Mouse (Mus musculus) megakaryocyte-erythroid progenitor cell, adult 5-6 weeks (primary cell): ENCODE measurements around the gene Arid5a. TPM values are rescaled to one million over a fixed set of nuclear protein-coding genes. Genes with fewer than 3 reads are reported as not detected.
A peak's percentile ranks its signal among the peaks of the same experiment; 100 is the strongest.

Experiments used
- ATAC-seq: replicated peaks from 2 replicates; pipeline ENCODE4 v1.8.0; 2016; ENCODE audit warnings: mild to moderate bottlenecking, inconsistent platforms; ENCODE audit not compliant: severe bottlenecking, poor library complexity, low FRiP score, low TSS enrichment
- total RNA-seq, 2 experiments: library from RNA; stranded (forward) in 1 of 2; stranded (reverse) in 1 of 2; fragments of 200-1000, 215-1000 nt in 1 of 2; fragments of >200 nt in 1 of 2; fragmentation: Nextera tagmentation in 1 of 2; gene quantifications; 2 replicates each; pipeline ENCODE4 v1.2.3; 2014 to 2017

The Arid5a gene
- total RNA-seq (2014; fragmentation: Nextera tagmentation) (6.0 and 7.6 TPM in 2 replicates), total RNA-seq (2017) (3.2 and 4.3 TPM in 2 replicates)

- ATAC-seq, result peak; percentile 82
Observed at GRCm38 (mm10) chr1:36307495-36308280, at the start of gene Arid5a. Gene Arid5a (plus strand): TSS chr1:36307733.

DNA sequence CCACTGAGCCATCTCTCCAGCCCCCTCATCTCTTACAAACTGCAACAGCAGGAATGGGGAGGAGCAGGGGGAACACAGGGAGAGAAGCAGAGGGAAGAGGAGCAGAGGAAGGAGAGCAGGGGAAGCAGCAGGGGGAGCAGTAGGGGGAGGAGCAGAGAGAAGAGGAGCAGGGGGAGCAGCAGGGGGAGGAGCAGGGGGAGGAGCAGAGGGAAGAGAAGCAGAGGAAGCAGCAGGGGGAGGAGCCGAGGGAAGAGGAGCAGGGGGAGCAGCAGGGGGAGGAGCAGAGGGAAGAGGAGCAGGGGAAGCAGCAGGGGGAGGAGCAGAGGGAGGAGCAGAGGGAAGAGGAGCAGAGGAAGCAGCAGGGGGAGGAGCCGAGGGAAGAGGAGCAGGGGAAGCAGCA is 48.9 kb upstream of the Arid5a start:
- no peak for ATAC-seq

DNA sequence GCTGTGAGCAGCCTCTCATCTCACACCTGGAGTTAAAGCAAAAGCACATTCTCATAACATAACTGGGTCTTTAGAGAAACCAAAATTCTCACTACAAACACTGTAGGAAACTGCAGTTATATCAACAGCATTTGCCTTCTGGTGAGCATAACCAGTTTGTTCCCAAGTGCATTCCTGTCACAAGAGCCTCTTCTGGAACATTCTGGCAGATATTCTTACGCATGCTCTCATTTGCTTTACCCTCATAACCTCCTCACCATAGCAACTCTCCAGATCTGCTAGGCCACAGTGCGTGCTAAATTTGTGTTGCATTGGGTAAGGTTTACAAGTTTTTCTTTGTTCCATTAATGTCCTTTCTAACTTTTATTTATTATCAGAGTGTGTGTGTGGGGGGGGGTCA is 48.3 kb upstream of the Arid5a start:
- no peak for ATAC-seq

DNA sequence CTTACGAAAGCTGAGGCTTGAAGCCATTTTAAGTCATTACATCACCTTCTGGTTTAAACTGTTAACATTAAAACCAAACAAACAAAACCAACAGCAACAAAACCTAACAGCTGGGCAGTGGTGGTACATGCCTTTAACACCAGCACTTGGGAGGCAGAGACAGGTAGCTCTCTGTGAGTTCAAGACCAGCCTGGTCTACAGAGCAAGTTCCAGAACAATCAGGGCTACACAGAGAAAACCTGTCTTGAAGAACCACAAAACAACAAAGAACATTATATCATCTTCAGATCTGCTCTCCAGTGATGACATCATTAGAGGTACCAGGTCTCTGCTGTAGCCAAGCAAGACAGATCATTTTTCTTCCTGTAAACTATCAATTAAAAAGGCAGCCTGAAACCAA is 47.1 kb upstream of the Arid5a start:
- no peak for ATAC-seq

DNA sequence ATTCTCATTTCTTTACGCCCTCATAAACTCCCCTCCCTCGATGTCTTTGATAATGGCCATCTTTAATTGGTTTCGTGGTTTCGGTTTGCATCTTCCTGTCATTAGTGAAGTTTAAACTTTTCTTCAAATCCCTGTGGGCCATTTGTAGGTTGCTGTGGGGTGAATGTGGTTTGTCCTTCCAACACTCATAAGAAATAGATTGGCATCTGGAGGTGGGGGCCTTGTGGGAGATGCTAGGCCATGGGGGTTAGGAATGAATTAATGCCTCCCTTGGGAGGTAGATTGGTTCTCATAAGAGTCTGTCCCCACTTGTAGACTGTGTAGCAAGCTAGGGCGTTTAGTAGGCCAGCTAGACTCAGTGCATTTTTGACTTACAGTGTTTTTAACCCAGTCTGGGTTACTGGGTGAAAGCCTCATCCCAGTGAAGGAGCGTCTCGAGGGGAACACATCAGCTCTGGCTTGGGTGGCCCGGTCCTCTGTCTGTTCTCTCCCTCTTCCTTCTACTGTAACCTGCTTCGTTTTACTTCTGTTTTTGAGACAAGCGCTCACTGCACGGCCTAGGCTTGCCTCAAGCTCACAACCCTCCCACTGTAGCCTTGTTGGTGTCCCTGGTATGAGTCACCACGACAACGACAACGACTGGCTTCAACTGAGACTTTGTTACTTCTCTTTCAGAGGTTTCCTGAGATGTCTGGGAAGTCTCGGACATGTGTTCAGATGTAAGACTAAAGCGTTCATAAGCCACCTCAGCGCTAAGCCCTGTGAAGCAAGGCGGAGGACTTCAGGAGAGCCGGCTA is 45.6 kb upstream of the Arid5a start:
- ATAC-seq, result no peak

DNA sequence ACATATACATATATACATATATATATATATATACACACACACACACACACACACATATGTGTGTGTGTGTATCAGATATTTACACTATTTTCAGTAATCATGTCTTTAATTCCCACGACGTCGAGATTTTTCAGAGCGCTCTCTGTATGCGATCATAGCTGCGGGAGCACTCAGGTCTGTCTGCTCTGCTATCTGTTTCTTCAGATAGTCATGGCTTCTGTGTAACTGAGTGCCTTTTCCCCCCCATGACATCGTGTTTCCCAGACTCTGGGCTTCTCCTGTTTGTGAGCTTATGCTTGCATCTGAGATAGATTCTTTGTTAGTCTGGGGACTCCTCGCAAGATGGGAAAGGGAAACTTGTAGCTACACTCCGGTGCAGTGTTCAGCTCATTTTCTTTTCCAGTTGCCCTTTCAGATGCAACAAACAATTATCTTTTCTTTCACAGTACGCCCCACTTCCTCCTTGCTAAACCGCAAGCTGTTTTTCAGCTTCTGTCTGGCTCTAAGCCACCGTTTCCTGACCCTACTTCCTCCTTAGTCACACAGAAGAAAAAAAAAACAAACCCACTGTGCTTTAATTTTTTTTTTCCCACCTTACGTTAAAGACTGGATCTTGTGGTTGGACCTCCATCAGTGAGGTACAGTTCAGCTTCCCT is 43.6 kb upstream of the Arid5a start:
- peak; percentile 74 for ATAC-seq

DNA sequence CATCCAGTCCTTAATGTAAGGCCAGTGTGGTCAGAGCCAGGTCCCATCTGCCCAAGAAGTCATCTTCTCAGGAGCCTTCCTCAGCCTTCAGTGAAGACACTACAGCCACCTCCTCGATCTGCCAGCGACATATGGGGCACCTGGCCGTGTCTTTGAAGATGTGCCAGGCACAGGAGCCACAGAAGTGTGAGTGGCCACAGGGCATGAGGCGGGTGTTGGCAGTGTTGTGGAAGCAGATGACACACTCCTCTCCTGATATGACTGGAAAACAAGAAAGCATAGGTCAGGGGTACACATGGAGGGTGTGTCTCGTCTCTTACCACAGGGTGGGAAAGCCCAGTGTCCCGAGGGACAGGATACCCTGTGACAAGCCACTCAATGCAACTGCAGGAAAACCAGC is 41.2 kb upstream of the Arid5a start:
- ATAC-seq, result no peak

DNA sequence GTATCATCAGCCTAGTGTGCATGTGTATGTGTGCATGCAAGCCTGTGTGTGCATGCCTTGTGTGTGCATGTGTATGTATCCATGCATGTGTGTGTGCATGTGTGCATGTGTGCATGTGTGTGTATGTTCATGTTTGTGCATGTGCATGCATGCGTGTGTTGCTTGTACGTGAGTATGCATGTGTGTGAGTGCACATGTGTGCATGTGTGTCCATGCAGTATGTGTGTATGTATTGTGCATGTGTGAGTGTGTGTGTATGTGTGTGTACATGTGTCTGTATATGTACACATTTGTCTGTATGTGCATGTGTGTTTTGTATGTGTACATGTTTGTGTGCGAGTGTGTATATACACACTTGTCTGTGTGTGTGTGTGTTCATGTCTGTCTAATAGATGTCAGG is 39.9 kb upstream of the Arid5a start:
- no peak for ATAC-seq

GRCm38 (mm10) chr1:36269121-36269795 is 38.3 kb upstream of the Arid5a start:
- ATAC-seq, result no peak

DNA sequence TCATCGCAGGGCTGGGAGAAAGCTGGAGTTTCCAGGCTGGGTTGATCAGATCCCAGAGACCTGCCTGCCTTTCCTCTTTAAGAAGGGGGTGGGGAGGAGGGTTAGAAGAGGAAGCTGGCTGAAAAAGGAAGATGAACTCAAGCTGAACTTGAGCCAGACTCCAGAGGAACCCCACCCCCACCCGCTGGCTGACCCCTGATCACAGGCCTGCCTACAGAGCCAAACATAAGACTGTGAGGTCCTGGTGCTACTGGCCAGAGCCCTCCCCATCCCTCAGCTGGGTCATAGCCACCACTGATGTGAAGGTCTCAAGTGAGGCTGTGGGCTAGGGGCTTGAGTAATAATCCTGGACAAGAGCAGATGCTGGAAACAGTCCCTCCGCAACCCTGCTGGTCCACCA is 36.9 kb upstream of the Arid5a start:
- no peak for ATAC-seq

DNA sequence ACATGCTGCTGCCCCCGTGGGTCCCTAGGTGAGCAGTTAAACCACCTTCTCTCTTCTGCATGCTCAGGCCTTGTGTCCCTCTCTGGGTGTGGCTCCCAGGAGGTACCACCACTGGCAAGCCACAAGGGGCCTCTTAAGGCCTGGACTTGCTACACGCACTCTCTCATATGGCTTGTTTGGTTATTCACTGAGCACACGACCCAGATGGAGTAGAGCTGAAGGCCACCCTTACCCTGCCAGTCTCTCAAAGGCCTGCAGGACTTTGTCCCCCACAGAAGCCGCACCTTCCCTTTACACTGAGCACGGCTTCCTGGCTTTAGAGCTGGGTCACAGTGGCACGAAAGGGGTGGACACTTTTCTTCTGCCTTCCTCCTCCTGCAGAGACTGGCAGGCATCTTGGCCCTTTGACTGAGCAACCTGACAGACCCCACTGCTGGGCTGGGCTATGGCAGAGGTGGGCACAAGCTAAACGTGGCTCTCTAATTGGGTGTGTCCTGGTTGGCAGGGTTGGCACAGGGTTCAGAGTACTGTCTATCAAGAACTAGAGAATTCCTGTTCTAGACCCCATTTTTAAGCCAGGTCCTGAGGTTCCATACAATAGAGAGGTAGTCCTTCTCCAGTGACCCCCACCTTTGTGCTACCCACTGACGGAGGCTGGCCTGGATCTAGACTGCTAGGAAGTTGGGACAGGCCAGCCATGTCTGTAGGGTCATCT is 35.9 kb upstream of the Arid5a start:
- no peak for ATAC-seq

DNA sequence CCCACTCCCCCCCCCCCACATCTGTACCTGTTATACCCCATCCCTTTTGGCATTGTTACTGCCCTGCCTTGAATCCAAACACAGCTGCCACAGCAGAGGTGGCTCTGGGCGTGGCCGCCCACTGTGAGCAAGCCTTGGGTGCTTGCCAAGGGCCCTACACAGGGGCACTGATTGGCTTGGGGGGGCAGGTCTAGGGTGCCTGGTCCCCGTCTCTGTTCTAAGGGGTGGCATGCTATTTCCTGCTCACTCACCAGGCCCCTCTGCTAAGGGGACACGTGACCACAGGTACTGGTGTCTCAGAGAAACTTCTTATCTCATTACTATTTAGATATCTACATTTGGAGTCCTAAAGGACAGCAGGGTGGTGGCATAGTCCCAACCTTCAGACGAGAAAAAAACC is 35.0 kb upstream of the Arid5a start:
- peak; percentile 21; the same call in 1 of the 2 replicates for ATAC-seq

- ATAC-seq, result peak; percentile 74
Observed at GRCm38 (mm10) chr1:36273288-36273687, 34.2 kb upstream of the Arid5a start.

DNA sequence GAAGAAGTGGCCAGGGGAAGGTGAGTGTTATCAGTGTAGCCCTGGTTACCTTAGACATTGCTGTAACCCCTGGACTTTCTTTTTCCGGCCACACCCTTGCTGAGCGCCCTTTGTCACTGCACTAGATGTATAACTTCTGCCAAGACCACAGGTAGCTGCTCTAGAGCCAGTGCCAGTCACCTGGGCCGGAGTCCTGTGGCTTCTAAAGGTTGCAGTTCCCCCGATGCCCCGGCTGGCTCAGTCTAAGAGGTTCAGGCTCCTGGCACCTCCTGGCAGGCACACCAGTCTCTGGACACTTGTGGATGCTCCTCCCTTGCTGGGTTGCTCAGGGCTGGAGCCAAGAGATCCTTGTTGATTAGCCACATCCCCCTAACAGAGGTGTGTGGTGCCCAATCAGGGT is 33.1 kb upstream of the Arid5a start, which contains the start of gene Neurl3:
Gene Neurl3 (minus strand): TSS at position 225 of the 400 bp plus-strand sequence.
- ATAC-seq, result no peak

GRCm38 (mm10) chr1:36275635-36276389 is 31.7 kb upstream of the Arid5a start:
- ATAC-seq, result peak; percentile 20

DNA sequence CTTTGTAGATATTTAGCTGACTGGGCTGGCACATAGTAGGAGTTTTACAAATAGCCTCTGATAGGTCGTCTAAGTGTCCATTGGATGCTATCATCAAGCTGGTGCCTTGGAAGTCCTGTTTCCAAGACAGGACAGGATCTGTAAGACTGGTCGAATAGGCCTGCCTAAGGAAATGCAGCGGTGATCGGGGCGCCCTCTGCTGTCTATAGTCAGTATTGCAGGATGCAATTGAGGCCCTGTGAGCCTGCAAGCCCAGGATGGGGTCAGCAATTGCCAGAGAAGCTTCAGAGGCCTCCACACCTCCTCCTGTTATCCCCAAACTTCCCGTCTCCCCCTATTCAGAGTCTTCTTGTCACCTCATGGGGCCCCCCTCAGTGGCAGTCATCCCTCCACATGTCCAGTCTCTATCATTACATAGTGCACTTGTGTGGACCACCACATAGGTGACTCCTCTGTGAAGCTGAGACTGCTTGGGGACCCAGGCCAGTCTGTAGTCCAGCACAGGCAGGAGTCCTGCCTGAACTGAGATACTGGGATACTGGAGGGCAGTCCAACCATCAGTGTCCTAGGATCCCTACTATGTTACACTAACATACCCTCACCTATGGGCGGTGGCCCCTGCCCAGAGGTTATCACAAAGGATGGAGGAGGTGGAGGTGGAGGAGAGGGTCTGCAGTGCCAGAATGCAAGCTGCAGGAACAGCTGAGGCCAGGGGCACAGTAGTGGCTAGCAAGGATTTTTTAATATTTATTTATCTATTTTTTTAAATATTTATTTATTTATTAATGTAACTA is 30.1 kb upstream of the Arid5a start:
- ATAC-seq, result no peak

DNA sequence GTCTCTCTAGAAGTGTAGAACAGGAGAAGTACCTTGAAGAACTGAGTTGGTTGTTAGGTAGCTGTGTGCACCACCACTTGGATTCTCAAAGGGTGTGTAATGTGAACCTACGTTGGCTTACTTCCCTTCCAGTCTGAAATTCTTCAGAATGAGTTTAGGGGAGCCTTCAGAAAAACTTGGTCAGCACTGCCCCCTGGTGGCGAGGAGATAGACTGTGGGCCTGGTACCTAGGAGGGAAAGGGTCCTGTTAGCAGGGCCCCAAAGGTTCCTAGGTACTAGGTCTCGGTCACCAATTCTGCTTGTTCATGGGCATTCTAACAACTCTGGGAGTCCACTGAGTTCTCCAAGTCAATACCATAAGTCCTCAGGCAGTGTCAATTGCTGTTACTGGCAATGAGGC is 28.3 kb upstream of the Arid5a start:
- ATAC-seq, result peak; percentile 64

DNA sequence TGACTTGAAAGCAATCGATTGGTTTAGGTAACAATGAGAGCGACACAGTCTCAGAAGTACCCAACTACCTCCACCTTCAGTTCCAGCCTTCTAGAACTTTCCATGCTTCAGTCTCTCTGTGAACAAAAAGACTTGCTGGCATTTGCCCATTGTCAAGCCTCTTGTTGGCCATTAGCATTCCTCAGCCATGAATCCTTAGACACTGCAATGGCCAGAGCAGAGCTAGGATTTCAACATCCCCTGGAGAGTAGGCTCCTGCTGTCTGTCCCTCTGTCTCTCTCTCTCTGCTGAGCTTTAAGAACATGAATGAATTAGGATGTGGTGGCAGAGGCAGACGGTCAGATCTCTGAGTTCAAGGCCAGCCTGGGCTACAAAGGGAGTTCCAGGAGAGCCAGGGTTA is 26.6 kb upstream of the Arid5a start:
- ATAC-seq, result no peak
